Mouse (Mus musculus): ENCODE measurements around the gene Ica1l.

The Ica1l gene

GRCm38 (mm10) chr1:60042796-60043469 lies at the start of gene Ica1l:
Gene Ica1l, minus strand, starts transcription at chr1:60043184.
- no peak for TF ChIP-seq GATA4 (IDR thresholded peaks at IDR 0.05; ENCODE audit: insufficient replicate concordance, low read length)

DNA sequence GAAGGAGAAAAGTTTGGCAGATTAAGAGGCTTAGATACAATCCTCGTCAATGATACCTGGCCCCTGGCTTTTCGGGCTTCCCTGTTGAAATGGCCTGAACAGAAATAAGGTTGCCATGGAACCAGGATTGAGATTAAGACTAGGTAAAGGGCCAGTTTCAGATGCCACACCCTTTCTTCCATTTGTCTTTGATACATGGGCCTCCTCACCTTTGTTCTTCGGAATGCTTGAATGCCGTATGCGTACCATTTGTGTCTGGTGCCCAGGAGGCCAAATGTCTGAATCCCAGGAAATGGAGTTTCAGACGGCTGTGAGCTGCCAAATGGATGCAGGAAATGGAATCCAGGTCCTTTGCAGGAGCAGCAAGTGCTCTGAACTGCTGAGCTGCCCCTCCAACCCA lies 33.4 kb upstream of the Ica1l start:
- no peak for TF ChIP-seq GATA4 (IDR thresholded peaks at IDR 0.05; ENCODE audit: insufficient replicate concordance, low read length)

DNA sequence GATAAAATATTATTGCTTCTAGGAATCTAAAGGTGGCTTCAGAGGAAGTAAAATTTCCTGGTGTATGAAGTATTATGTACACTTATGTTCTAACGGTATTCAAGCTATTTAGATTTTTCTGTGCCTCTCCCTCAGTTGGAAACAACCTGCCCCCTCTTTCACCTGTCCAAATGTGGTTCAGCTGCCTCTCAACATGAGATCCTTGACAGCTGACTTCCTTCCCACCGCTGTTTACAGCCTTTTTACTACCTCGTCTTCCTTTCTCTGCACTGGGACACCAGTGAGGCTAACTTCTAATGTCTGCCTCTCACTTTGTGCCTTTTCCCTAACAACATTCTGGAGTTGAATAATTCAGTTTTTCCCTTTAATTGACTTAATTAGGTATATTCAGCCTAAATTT lies 32.6 kb upstream of the Ica1l start:
- no peak for TF ChIP-seq GATA4 (IDR thresholded peaks at IDR 0.05; ENCODE audit: insufficient replicate concordance, low read length)

DNA sequence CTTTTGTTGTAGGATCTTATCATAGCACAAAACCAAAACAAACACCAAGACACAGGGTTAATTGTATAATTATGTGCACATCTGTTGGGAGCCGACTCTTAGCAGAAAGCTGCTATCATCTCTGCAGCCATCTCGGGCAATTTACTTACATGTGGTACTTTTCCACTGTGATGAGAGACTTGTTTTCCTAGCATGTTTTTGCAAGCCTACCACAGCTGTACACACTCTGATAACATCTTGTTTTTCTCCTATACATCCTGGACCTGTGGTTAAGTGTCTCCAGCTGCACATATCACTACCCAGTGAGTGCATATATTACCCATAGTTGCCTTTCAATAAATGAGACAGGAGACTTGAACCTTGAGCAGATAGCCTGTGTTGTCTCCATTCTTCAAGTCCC lies 32.0 kb upstream of the Ica1l start:
- no peak for TF ChIP-seq GATA4 (IDR thresholded peaks at IDR 0.05; ENCODE audit: insufficient replicate concordance, low read length)

GRCm38 (mm10) chr1:60056310-60056709 lies 13.3 kb upstream of the Ica1l start:
- TF ChIP-seq GATA4 (IDR thresholded peaks at IDR 0.05; ENCODE audit: insufficient replicate concordance, low read length) = no peak

DNA sequence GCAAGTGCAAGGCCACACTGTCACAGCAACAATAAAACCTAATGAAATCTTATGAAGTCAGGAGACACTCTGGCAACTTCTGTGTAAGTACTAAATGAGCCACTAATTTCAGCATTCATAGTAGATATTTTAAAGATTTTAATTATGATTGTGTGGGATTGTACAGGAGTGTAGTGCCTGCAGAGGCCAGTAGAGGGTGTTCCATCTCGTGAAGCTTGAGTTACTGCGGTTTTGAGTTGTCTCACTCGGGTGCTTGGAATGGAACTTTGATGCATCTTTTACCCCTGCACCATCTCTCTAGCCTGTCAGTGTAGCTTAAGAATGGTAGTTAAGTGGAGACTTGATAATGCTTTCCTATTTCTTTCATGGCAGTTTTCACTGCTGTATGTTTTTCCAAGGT lies 11.7 kb upstream of the Ica1l start:
- no peak for TF ChIP-seq GATA4 (IDR thresholded peaks at IDR 0.05; ENCODE audit: insufficient replicate concordance, low read length)

GRCm38 (mm10) chr1:60044595-60044994 lies 1.6 kb upstream of the Ica1l start:
- TF ChIP-seq GATA4 (IDR thresholded peaks at IDR 0.05; ENCODE audit: insufficient replicate concordance, low read length) = no peak

GRCm38 (mm10) chr1:60042398-60042795 lies 587 bp downstream of the Ica1l start:
- TF ChIP-seq GATA4 (IDR thresholded peaks at IDR 0.05; ENCODE audit: insufficient replicate concordance, low read length) = no peak

DNA sequence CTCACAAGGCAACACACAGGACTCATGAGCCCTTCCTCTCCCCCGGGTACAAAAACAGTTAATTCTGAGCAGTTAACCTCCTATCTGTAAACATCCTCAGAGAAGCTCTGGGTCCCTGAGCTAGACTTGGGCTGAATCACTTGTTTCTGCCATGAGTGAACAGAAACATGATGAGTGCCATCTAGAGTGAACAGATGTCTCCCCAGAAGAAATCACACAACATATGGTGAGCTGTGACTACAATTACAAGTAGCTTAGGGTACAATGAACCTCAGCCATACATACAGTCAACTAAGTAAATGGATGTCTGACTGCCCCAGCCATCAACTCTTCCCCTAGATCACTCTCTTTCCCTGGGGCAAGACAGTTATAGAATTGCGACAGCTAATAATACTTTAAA lies 7.9 kb downstream of the Ica1l start:
- TF ChIP-seq GATA4 (IDR thresholded peaks at IDR 0.05; ENCODE audit: insufficient replicate concordance, low read length) = no peak

GRCm38 (mm10) chr1:60017031-60017469 lies 25.9 kb downstream of the Ica1l start:
- TF ChIP-seq GATA4 (IDR thresholded peaks at IDR 0.05; ENCODE audit: insufficient replicate concordance, low read length) = no peak

DNA sequence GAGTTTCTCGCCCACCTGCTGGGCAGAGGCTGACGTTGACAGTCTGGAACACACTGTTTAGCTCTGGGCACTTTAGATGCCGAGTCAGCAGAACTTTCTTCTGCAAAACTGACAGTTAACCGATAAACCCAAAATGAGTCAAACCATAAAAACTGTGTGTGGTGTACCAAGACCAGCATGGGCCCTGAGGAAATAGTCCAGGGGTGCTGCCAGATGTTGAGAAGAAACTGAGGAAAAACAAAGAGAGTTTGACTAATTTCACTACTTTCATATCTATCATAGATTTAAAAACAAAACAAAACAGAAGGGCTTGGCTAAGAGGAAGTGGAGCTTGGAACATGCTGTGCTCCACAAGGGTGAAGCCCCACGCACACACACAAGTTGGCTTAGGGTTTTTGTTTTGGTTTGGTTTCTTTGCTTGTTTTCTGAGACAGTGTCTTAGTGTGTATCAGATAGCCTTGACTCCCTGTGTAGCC lies 26.8 kb downstream of the Ica1l start:
- TF ChIP-seq GATA4 (IDR thresholded peaks at IDR 0.05; ENCODE audit: insufficient replicate concordance, low read length) = no peak

DNA sequence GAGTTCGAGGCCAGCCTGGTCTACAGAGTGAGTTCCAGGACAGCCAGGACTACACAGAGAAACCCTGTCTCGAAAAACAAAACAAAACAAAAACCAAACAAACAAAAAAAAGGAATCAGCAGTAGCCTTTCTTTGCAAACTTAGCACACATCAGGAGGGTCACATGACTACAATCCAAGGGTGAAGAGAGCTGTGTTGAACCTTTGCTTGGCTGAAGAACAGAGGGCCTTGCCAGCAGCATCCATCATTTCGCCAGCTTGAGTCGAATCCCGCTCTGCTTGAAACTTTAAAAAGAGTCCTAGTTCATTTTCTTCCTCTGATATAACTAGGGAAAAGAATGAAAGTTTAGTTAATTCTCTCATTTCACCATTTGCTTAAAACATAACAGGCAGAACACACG lies 27.5 kb downstream of the Ica1l start:
- no peak for TF ChIP-seq GATA4 (IDR thresholded peaks at IDR 0.05; ENCODE audit: insufficient replicate concordance, low read length)

- no peak for TF ChIP-seq GATA4 (IDR thresholded peaks at IDR 0.05; ENCODE audit: insufficient replicate concordance, low read length)
Observed at GRCm38 (mm10) chr1:60013779-60014178, 29.2 kb downstream of the Ica1l start.

DNA sequence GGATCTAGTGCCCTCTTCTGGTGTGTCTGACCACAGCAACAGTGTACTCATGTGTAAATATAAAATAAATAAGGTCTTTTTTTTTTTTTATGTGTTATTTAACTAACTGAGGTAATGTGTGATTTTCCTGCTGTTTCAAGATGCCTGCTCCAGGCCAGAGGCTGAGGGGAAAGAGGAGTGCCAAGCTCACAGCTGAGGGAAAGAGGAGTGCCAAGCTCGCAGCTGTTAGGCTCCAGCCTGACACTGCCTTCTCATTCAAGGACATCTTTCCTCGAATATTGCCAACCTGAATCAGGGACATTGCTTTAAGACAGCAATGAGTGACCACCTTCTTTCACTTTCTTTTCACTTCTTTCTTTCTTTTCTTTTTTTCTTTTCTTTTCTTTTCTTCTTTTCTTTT lies 34.2 kb downstream of the Ica1l start:
- TF ChIP-seq GATA4 (IDR thresholded peaks at IDR 0.05; ENCODE audit: insufficient replicate concordance, low read length) = no peak

DNA sequence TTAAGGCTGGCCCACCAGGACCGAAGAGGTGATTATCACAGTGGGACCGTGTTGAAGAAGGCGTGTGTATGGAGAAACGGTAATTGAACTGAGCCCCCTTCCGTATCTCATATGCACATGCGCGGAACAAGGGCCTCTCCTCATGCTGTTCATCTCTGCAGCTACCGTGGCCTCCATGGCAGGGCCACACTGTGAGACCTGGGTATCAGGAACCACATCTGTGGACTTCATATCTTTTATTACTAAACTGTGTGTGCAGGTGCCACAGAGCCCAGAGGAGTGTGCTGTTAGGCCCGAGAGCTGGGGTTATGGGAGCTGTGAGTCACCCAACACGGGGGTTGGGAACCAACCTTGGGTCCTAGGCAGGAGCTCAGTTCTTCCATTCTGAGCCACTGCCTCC lies 35.6 kb downstream of the Ica1l start:
- no peak for TF ChIP-seq GATA4 (IDR thresholded peaks at IDR 0.05; ENCODE audit: insufficient replicate concordance, low read length)

DNA sequence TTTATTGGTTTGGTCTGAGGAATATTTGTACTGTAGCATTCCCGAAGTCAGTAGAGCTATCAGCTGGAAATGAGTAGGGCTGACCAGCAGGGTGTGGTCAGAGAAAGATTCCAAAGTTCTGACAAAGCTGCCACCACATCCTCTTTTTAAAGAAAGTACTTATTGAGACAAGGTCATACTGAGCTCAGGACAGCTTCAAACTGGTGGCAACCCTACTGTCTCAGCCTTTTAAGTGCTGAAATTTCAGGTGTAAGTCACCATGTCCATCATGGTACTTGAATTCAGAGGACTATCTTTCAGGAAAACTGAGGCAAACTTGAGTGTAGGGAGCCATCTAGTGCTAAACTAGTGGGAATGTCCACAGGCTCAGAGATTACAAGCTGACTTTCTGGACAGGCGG lies 42.7 kb downstream of the Ica1l start:
- TF ChIP-seq GATA4 (IDR thresholded peaks at IDR 0.05; ENCODE audit: insufficient replicate concordance, low read length) = no peak; the same call in 1 of the 2 replicates

- no peak for TF ChIP-seq GATA4 (IDR thresholded peaks at IDR 0.05; ENCODE audit: insufficient replicate concordance, low read length)
Observed at GRCm38 (mm10) chr1:59997352-59997751, 45.6 kb downstream of the Ica1l start.
